Mouse (Mus musculus) kidney, adult 2 months (tissue): ENCODE data around the gene 1700029J07Rik.

Experiments
- CTCF ChIP-seq: fragments of 200-500 bp; conservative IDR thresholded peaks from 2 replicates; pipeline ENCODE4 v1.5.1; 2011; ENCODE audit warnings: low read depth, mild to moderate bottlenecking, control low read depth, low read length, moderate library complexity, mixed read lengths; ENCODE audit not compliant: insufficient read depth, insufficient read length
- POLR2A ChIP-seq: fragments of 200-500 bp; IDR thresholded peaks from one replicate; pipeline ENCODE4 v1.6.1; 2011; ENCODE audit warnings: low read depth, low read length, control low read depth

DNA sequence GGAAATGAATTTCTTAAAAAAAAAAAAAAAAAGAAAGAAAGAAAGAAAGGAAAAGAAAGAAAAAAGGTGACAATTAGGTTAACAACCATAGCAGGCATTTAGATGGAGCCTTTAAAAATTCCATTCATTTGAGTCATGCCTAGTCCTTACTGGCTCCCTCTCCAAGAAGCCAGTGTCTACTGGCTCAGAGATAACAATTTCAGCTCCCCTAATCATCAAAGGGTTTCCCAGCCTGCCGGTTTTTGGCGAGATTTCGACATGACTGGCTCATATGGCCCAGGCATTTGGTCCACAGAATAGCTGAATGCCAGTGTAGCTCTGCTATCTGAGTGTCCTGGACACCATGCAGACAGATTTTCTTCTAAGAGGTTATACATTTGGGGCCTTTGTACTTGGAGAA is 71.4 kb downstream of the 1700029J07Rik start:
- TF ChIP-seq CTCF (no peak), POLR2A (no peak)
